Mouse (Mus musculus) neural tube, embryonic 10.5 days (tissue): ENCODE measurements at regions not wholly inside any gene's neighbourhood (a gene's known extent, or its start where the extent isn't known, plus 50 kb on each side); places are given as distances from the start of the nearest gene placed in this dataset.
A peak's percentile ranks its signal among the peaks of the same experiment; 100 is the strongest.

Experiments used
- DNase-seq: peaks from one replicate; pipeline ENCODE4 v3.0.0-alpha.2; 2017; ENCODE audit warnings: low spot score; ENCODE audit errors: extremely low spot score

- peak; percentile 37 for DNase-seq
These were observed 54.2 kb upstream of the Rfpl4b start for GRCm38 (mm10) chr10:38875667-38876245.

GRCm38 (mm10) chr10:38879271-38879670 is 57.7 kb upstream of the Rfpl4b start:
- no peak for DNase-seq

GRCm38 (mm10) chr10:38880642-38881187 is 59.1 kb upstream of the Rfpl4b start:
- no peak for DNase-seq

GRCm38 (mm10) chr10:38882154-38882553 is 60.6 kb upstream of the Rfpl4b start:
- no peak for DNase-seq

GRCm38 (mm10) chr10:38883816-38884599 is 62.4 kb upstream of the Rfpl4b start:
- no peak for DNase-seq

GRCm38 (mm10) chr10:38884641-38885040 is 63.1 kb upstream of the Rfpl4b start:
- DNase-seq, result no peak

- no peak for DNase-seq
These were observed 64.9 kb upstream of the Rfpl4b start for GRCm38 (mm10) chr10:38886441-38886840.

- DNase-seq, result no peak
These were observed 66.3 kb upstream of the Rfpl4b start for GRCm38 (mm10) chr10:38887896-38888295.

- DNase-seq, result no peak
These were observed 70.6 kb upstream of the Lama4 start for GRCm38 (mm10) chr10:38894706-38895105.

GRCm38 (mm10) chr10:38895656-38896055 is 69.7 kb upstream of the Lama4 start:
- no peak for DNase-seq

- DNase-seq, result no peak
These were observed 67.7 kb upstream of the Lama4 start for GRCm38 (mm10) chr10:38897573-38897972.

GRCm38 (mm10) chr10:38906121-38906520 is 59.2 kb upstream of the Lama4 start:
- DNase-seq, result no peak

GRCm38 (mm10) chr10:38907835-38908234 is 57.5 kb upstream of the Lama4 start:
- DNase-seq, result no peak

GRCm38 (mm10) chr10:38908277-38908676 is 57.0 kb upstream of the Lama4 start:
- DNase-seq, result no peak

- no peak for DNase-seq
These were observed 56.1 kb upstream of the Lama4 start for GRCm38 (mm10) chr10:38909152-38909732.

- DNase-seq, result no peak
These were observed 55.5 kb upstream of the Lama4 start for GRCm38 (mm10) chr10:38909843-38910242.

- no peak for DNase-seq
These were observed 52.3 kb upstream of the Lama4 start for GRCm38 (mm10) chr10:38913013-38913412.
